Mouse (Mus musculus): ENCODE results near the gene Trpm3.

Trpm3 gene

DNA sequence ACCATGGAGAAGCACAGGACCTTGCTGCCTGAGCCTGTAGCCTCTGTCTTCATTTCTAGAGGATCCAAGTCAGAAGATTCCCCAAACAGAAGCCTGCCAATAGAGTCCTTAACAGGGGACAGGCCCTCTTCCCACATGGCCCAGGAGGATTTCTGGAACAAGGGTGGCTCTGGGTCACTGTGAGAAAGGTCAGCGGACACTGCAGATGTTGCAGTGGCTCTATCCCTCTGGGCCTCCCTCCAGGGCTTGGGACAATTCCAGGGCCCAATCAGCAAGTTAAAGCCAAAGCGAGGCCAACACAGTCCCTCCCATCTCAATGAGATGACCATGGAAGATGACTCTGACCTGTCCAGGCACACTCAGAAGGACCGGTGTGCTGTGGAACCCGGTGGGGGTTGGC lies 896.1 kb downstream of the Trpm3 start:
- DNase-seq (ENCODE audit: low read depth, low spot score): no peak

DNA sequence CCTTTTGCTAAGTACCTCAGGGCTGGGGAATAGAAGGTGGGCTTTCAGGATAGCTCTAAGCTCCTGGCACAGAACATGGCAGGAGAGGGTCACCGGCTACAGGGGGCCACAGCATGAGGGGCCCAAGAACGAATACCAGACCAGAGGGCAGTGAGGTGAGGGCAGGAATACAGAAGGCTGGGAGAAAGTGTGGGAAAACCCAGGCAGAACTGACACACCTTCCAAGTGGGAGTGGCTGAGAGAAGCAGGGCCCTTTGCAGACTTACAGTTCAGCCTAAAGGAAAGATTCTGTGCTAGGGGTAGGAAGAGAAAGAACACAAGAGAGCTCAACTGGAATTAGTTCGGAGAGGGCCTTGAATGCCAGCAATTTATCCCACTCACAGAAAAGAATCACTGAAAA lies 896.9 kb downstream of the Trpm3 start:
- no peak for DNase-seq (ENCODE audit: low read depth, low spot score)

DNA sequence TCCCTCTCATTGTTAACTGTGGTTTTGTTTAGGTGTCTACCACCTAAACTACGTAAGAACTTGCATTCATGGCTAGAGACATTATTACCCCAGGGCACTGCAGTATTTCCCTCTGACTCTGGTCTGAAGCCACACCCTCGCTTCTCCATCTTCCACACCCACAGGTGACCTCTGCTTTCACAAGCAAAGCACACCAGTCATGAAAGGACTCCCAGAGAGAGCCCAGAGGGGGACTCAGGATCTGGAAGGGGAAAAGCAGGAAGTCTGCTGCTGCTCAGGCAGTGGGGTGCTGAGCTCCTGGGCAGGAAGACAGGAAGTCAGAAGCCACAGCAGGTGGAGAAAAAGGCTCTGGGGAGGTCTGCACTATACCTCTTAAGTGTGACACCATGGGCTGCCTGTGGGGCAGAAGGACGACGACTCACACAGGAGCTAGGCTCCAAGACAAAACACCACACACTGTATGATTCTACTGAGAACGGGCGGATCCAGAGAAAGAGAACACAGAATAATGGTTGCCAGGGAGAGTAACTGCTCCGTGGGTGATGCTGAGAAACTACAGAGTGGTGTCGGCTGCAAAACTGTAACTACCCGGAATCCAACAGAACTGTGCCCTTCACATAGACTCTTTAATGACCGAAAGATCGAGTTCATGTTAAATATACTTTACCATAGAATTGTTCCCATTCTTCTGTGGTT lies 898.1 kb downstream of the Trpm3 start:
- no peak for DNase-seq (ENCODE audit: low read depth, low spot score)

DNA sequence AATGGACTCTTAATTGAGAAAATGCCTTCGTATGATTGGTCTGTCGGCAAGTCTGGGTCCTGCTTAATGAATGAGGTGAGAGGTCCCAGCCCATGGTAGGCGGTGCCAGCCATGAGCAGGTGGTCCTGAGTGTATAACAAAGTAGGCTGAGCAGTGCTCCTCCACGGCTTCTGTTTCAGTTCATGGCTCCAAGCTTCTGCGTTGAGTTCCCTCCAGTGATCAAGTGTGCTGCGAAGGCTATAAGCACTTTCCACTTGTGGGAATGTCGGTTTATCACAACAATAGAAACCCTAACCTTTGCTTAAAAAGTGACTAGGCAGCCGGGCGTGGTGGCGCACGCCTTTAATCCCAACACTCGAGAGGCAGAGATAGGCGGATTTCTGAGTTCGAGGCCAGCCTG lies 898.7 kb downstream of the Trpm3 start:
- no peak for DNase-seq (ENCODE audit: low read depth, low spot score)

DNA sequence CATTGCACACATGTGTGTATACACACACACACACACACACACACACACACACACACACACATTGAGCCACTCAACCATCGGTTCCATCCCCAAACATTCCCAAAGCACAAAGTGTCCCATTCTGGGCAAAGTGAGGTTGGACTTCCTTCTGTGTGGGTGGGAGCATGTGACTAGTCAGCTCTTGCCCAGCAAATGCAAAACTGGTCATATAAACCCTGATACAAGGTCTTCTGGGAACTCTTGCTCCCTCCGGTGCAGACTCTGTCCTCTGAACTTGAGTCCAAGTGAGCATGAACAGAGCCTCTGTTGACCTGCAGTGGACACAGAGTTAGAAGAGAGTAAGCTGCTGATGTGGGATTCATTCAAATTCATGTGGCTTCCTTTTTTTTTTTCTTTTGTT lies 899.5 kb downstream of the Trpm3 start:
- no peak for DNase-seq (ENCODE audit: low read depth, low spot score)

DNA sequence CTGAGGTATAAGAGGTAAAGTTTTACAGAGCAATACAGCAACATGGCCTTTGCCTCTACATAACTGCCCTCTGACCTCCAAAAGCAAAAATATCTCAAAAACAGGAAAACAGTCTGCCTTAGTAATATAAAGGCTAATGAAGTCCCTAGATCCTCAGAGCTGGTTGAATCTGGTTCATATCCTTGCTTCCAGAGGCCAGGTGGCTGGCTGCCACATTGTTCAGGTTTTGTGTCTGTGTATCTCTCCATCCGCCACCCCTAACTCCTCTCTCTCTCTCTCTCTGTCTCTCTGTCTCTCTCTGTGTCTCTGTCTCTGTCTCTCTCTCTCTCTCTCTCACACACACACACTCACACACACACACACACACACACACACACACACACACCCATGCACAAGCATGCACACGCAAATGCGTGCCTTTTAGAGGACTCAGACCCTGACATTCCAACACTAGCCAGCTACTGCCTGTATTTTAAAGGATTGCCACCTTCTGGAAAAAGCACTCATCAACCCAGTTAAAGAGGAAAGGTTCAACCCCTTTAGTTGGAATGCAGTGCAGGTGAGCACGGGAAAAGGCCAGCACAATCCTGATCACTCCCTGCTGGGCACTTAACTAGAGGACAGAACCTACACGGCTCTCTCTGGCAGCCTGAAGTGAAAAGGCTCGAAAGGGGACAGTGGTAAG lies 902.8 kb downstream of the Trpm3 start:
- no peak for DNase-seq (ENCODE audit: low read depth, low spot score)

DNA sequence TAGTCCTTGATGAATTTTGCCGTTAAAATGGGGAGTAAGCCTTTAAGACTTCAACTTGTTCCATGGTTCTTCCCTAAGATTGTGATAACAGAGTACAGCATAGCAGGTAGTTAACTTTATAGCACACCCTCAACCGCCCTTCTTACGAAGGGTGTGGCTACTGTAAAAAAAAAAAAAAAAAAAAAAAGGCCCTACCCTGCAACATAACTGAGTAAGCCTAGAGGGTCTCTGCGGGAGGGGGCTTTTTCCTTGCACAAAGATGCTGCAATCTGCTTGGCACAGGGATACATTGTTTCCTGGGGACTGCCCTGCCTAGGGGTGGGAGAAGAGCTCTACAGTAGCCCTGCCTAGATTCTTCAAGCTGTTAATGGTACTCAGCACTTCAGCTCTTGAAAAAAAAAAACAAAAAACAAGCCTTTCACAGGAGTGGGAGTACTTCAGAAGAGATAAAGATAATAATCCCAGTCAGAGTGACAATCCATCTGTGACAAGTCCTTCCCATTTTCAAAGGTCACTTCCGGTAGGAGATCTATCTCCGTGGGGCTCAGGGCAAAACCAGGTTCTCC lies 903.4 kb downstream of the Trpm3 start:
- DNase-seq (ENCODE audit: low read depth, low spot score): no peak

DNA sequence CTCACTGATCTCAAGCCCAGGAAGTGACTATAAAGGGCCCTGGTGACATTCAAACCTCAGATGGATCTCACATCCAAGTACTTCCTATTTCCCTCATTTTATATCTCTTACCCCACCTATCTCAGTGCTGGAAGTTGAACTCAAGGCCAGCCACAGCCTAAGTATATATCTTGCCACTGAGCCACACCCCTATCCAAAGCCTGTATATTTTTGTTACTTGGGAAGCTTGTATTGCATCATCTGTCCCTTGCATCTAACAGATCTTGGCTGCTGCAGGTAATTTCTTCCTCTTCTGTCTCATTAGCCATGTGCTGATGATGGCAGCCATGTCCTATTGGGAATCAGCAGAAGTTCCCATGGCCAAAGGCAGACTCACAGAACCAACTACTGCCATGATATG lies 904.9 kb downstream of the Trpm3 start:
- no peak for DNase-seq (ENCODE audit: low read depth, low spot score)

All from A20 (cell line).